Comparison of ENCODE assay signal across 15 mouse cellular contexts in the genomic region with DNA sequence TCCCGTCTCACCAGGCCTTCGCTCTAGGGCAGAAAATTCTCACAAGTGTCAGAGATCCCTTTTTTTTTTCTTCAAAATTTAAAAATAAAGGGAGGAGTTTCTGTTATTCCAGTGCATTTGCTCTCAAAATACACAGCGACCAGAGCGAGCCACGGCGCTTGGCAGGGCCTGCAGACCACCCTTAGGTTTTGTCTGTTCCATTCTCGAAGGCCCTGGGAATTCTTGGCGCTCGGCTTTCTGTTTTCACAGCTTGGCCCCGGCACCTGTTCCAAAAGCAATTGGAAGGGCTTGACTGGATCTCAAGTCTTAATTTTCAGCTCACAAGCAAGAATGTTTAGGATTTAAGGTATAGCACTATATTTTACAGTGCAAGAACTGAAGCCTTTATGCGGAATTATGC. TPM values are rescaled to one million over a fixed set of nuclear protein-coding genes. Genes with fewer than 3 reads are reported as not detected.
"Had no signal": no experiment of that assay in that cellular context is flagged by ENCODE, and none has a peak within 500 bp of the region (broad histone marks: within the 10 kb centered on the region; RNA-seq: fewer than 3 reads in every experiment).

No protein-coding gene starts in this region.

- ATAC-seq: liver, postnatal 0 days; midbrain, embryonic 16.5 days had no signal

- H3K9ac ChIP-seq: liver, embryonic 13.5 days; liver, postnatal 0 days; lung, embryonic 15.5 days had no signal

- H3K27ac ChIP-seq: layer of hippocampus, adult 2 months; liver, embryonic 13.5 days; lung, embryonic 15.5 days; macrophage; stomach, postnatal 0 days had no signal

- H3K4me2 ChIP-seq: liver, embryonic 13.5 days; lung, embryonic 15.5 days; midbrain, embryonic 11.5 days had no signal

- H3K36me3 ChIP-seq: liver, embryonic 13.5 days; lung, embryonic 15.5 days had no signal

- H3K27me3 ChIP-seq: liver, embryonic 13.5 days; lung, embryonic 15.5 days; megakaryocyte, embryonic 14.5 days had no signal

- H3K4me3 ChIP-seq: layer of hippocampus, adult 2 months; liver, embryonic 13.5 days; lung, embryonic 15.5 days; megakaryocyte, embryonic 14.5 days had no signal

- H3K4me1 ChIP-seq: liver, embryonic 13.5 days; lung, embryonic 15.5 days; megakaryocyte, embryonic 14.5 days had no signal

- DNase-seq: kidney, postnatal 10 days; kidney, postnatal 4 days; liver; liver, embryonic 13.5 days; liver, postnatal 0 days; lung, postnatal 14 days; right cerebral cortex, postnatal 14 days; thymus, postnatal 4 days had no signal

- H3K9me3 ChIP-seq: liver, embryonic 13.5 days; lung, embryonic 15.5 days had no signal

RNA-seq across cellular contexts. Expression of gene Bmpr1b, which starts 39.8 kb away (rescaled TPM):
- polyA plus RNA-seq: liver, postnatal 0 days; macrophage had no signal
